Mouse (Mus musculus) intestine, embryonic 16.5 days (tissue): ENCODE measurements around the gene Grpel1. TPM values are rescaled to one million over a fixed set of nuclear protein-coding genes. Genes with fewer than 3 reads are reported as not detected.

ENCODE experiments used
- ATAC-seq: fragments of 200-750 bp; cut with Nextera tagmentation; 2 replicates; pipeline ENCODE4 v1.8.0; 2017; ENCODE audit warnings: moderate TSS enrichment, moderate library complexity
- H3K27ac ChIP-seq: fragments of 300-500 bp; sonication (generic); 2 replicates; pipeline ENCODE4 v1.5.1; 2014; ENCODE audit warnings: mild to moderate bottlenecking, low read length
- H3K27me3 ChIP-seq: fragments of 300-500 bp; sonication (generic); replicated peaks from 2 replicates; pipeline ENCODE4 v1.6.1; 2014; ENCODE audit warnings: low read length, control low read depth, mixed read lengths; ENCODE audit not compliant: control insufficient read depth, insufficient read depth
- H3K36me3 ChIP-seq: fragments of 300-500 bp; sonication (generic); 2 replicates; pipeline ENCODE4 v1.6.1; 2014; ENCODE audit warnings: low read length, control low read depth; ENCODE audit not compliant: control insufficient read depth, insufficient read depth
- H3K4me1 ChIP-seq: fragments of 300-500 bp; sonication (generic); 2 replicates; pipeline ENCODE4 v1.6.1; 2014; ENCODE audit warnings: low read length, control low read depth, mixed read lengths; ENCODE audit not compliant: control insufficient read depth, insufficient read depth
- H3K4me2 ChIP-seq: fragments of 300-500 bp; sonication (generic); 2 replicates; pipeline ENCODE4 v1.6.1; 2014; ENCODE audit warnings: low read depth, low read length, control low read depth
- H3K4me3 ChIP-seq: fragments of 300-500 bp; sonication (generic); 2 replicates; pipeline ENCODE4 v1.5.1; 2014; ENCODE audit warnings: mild to moderate bottlenecking, low read length
- H3K9ac ChIP-seq: fragments of 300-500 bp; sonication (generic); 2 replicates; pipeline ENCODE4 v1.6.1; 2014; ENCODE audit warnings: low read depth, low read length
- H3K9me3 ChIP-seq: fragments of 300-500 bp; sonication (generic); 2 replicates; pipeline ENCODE4 v1.6.1; 2016; ENCODE audit warnings: low read length, control low read depth; ENCODE audit not compliant: control insufficient read depth
- WGBS: fragments of 180-500 bp; shearing (Covaris S2); extraction: QIAGEN DNeasy Blood & Tissue Kit; methylation state at CpG from one replicate; pipeline ENCODE4 v1.1.7; 2014; 5-methylcytosine and 5-hydroxymethylcytosine counted together
- polyA plus RNA-seq: library from polyadenylated mRNA; unstranded; fragments of >200 nt; fragmentation: Nextera tagmentation; extraction: Ambion mirVana; gene quantifications from 2 replicates; pipeline ENCODE4 v1.2.1, GENCODE M21; 2015

Grpel1 gene
- polyA plus RNA-seq, 1 experiment from 2014 or later: 80.0 TPM

DNA sequence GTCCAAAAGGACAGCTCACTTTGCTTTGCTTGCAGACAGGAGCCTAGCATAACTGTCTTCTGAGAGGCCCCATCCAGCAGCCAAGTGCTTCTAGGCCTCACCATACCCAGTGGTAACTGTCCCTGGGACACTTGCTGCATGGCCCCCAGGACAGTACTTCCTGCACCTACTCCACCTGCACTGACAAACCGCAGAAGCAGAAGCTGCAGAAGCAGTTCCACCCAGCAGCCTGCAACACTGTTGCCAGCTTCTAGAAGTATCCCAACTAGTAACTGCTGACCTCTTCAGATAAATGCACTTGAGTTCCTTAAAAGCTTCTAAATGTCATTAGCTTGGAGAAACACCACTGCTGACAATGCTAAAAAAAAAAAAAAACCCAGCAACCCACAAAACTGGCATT, 50.3 kb downstream of the Grpel1 start:
- no peaks in the 10 kb centered on the region for H3K27me3 ChIP-seq
- no peak overlapping the region for H3K27ac ChIP-seq
- H3K4me3 ChIP-seq: no peak overlapping the region
- H3K9ac ChIP-seq: no peak overlapping the region
- no peaks in the 10 kb centered on the region for H3K4me1 ChIP-seq
- H3K9me3 ChIP-seq: no peaks in the 10 kb centered on the region
- WGBS: 91% methylated on average over 1 of the region's 1 CpGs
- no peak overlapping the region for H3K4me2 ChIP-seq
- no peak for ATAC-seq
- H3K36me3 ChIP-seq: peaks cover 6% of the 10 kb centered on the region

DNA sequence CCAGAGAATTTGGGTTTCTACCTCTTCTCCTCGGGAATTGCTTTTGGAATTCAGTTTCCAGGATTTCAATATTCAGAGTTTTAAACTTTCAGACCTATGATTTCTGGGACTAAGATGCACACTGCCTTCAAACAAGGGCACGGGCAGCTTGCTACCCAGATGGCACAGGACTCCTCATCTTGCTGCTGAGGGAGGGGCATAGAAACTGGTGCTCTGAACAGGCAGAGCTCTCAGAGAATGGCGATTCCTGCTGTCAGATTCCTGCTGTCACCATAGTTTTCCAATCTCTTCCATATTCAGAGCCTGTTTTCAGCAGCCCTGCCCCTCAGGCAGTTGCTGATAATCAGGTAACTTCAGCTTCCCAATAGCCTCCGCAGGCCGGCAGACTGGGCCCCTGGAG, 50.8 kb downstream of the Grpel1 start:
- Histone ChIP-seq H3K4me2 (no peak overlapping the region), H3K27me3 (no peaks in the 10 kb centered on the region), H3K9me3 (no peaks in the 10 kb centered on the region), H3K4me1 (no peaks in the 10 kb centered on the region), H3K27ac (no peak overlapping the region), H3K4me3 (no peak overlapping the region), H3K9ac (no peak overlapping the region), H3K36me3 (peaks cover 8% of the 10 kb centered on the region)
- ATAC-seq: no peak
- WGBS: 86% methylated on average over 5 of the region's 5 CpGs

DNA sequence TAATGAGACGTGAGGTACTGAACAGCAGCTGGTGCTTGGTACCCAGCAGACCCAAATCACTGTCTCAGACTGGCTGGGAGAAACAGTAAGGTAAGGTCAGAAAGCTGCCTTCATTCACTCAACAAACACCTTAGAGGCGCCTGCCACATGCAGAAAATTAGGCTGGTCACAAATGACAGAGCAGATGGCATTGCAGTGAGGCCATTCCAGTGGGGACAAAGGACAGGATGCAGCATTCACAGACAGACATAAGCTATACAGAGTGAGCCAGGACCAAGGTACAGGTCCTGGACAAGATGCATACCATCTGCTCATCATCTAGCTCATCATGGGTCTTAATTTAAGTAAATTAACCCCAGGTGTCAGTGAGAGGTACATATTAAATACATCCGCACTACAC, 52.8 kb downstream of the Grpel1 start:
- WGBS: 85% methylated on average over 3 of the region's 3 CpGs
- Histone ChIP-seq H3K4me1 (no peaks in the 10 kb centered on the region), H3K27ac (no peak overlapping the region), H3K36me3 (peaks cover 9% of the 10 kb centered on the region; the same call in 1 of the 2 replicates), H3K4me2 (no peak overlapping the region), H3K9me3 (no peaks in the 10 kb centered on the region), H3K9ac (no peak overlapping the region), H3K4me3 (no peak overlapping the region), H3K27me3 (no peaks in the 10 kb centered on the region)
- ATAC-seq: no peak

DNA sequence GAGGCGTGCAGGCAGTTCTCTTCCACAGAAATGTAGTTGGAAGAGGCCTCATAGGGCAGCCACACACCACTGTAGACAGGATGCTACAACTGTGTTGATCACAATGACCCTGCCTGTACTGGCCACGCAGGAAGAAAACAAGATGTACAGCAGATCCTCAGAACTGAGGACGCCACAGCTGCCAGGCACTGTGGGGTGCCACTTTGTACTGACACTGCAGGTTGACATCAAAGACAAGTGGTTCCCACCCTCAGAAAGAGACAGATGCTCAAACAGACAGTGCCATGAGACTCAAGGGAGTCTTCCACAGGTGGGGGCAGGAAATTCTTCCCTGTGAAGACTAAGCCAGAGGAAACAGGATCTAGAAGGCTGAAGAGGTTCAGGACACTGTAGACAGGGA, 55.0 kb downstream of the Grpel1 start:
- Histone ChIP-seq H3K27ac (no peak overlapping the region), H3K4me3 (no peak overlapping the region), H3K9me3 (no peaks in the 10 kb centered on the region), H3K4me2 (no peak overlapping the region), H3K36me3 (peaks cover 9% of the 10 kb centered on the region; the same call in 1 of the 2 replicates), H3K9ac (no peak overlapping the region), H3K27me3 (no peaks in the 10 kb centered on the region), H3K4me1 (no peaks in the 10 kb centered on the region)
- ATAC-seq: no peak
- 88% methylated on average over 3 of the region's 3 CpGs for whole genome bisulfite sequencing

DNA sequence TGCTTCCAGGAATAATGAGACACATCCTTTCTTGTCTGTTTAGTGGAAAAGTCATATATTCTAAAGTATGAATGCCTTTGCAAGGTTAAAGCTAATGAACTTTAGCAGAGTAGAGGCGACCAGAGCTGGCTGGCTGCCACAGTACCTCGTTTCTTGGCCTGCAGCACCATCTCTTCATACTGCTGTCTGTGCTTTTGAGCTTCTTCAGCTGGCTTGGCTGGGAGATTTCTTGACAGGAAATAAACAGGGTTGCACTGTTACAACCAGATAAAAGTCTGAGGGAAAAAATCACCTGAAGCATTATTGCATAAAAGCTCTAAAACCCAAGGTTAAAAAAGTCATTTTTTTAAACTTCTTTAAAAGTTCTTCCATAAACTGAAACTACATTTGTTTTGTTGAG, 58.0 kb downstream of the Grpel1 start:
- H3K27ac ChIP-seq: no peak overlapping the region
- H3K4me1 ChIP-seq: no peaks in the 10 kb centered on the region
- no peaks in the 10 kb centered on the region for H3K27me3 ChIP-seq
- ATAC-seq: no peak
- no peak overlapping the region for H3K4me2 ChIP-seq
- no peaks in the 10 kb centered on the region for H3K9me3 ChIP-seq
- no peak overlapping the region for H3K4me3 ChIP-seq
- peaks cover 9% of the 10 kb centered on the region; the same call in 1 of the 2 replicates for H3K36me3 ChIP-seq
- H3K9ac ChIP-seq: no peak overlapping the region
- WGBS: 54% methylated on average over 2 of the region's 2 CpGs

DNA sequence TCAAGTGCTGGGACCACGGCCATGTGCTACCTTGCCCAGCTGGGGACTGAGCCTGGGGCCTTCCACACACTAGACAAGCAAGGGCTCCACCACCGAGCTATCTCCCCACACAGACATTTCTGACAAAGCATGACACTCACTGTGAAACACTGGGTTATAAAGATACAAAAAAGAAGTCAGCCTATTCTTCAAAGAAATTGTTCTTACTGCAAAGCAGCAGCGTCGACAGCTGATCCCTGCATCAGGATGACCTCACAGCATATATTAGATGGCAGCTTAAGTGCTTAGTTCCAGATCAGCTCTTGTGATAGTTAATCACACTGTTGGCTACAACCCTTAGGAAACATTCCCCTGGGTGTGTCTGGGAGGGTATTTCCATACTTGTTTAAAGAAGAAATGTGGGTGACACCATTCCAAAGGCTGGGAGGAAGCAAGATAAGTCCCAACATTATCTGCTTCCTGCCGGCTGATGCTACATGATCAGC, 58.5 kb downstream of the Grpel1 start:
- H3K27me3 ChIP-seq: no peaks in the 10 kb centered on the region
- no peak overlapping the region for H3K4me3 ChIP-seq
- 78% methylated on average over 5 of the region's 5 CpGs for WGBS
- no peak overlapping the region for H3K9ac ChIP-seq
- H3K4me2 ChIP-seq: no peak overlapping the region
- no peaks in the 10 kb centered on the region for H3K9me3 ChIP-seq
- no peaks in the 10 kb centered on the region for H3K4me1 ChIP-seq
- no peak overlapping the region for H3K27ac ChIP-seq
- H3K36me3 ChIP-seq: peaks cover 9% of the 10 kb centered on the region; the same call in 1 of the 2 replicates
- no peak for ATAC-seq

Other genes starting within 250 kb of the Grpel1 start
- 8.3 and 8.8 TPM in 2 replicates for gene Sorcs2, start 66.9 kb upstream of the Grpel1 start, polyA plus RNA-seq
- gene Tada2b, start 19.3 kb downstream of the Grpel1 start, polyA plus RNA-seq: 1.6 TPM in 2 replicates
- 0.11 and 0.12 TPM in 2 replicates for gene Ccdc96, start 19.6 kb downstream of the Grpel1 start, polyA plus RNA-seq
- gene Tbc1d14, start 128.3 kb downstream of the Grpel1 start, polyA plus RNA-seq: 30.7 and 34.0 TPM in 2 replicates
- gene D5Ertd579e, start 231.0 kb downstream of the Grpel1 start, polyA plus RNA-seq: 14.0 and 14.2 TPM in 2 replicates